Mouse (Mus musculus) midbrain, embryonic 16.5 days (tissue): ENCODE measurements at regions not wholly inside any gene's neighbourhood (a gene's known extent, or its start where the extent isn't known, plus 50 kb on each side); places are given as distances from the start of the nearest gene placed in this dataset.

Experiments used
- ATAC-seq: fragments of 200-750 bp; cut with Nextera tagmentation; 2 replicates; pipeline ENCODE4 v1.8.0; 2017; ENCODE audit warnings: moderate TSS enrichment
- H3K27ac ChIP-seq: fragments of 300-500 bp; sonication (generic); 2 replicates; pipeline ENCODE4 v1.5.1; 2014; ENCODE audit warnings: mild to moderate bottlenecking, low read length, mixed read lengths
- H3K27me3 ChIP-seq: fragments of 300-500 bp; sonication (generic); 2 replicates; pipeline ENCODE4 v1.6.1; 2014; ENCODE audit warnings: low read depth, low read length, mixed read lengths; ENCODE audit not compliant: control insufficient read depth, insufficient read depth
- H3K36me3 ChIP-seq: fragments of 300-500 bp; sonication (generic); 2 replicates; pipeline ENCODE4 v1.6.1; 2014; ENCODE audit warnings: mild to moderate bottlenecking, low read length, moderate library complexity, mixed read lengths; ENCODE audit not compliant: control insufficient read depth, insufficient read depth
- H3K4me1 ChIP-seq: fragments of 300-500 bp; sonication (generic); 2 replicates; pipeline ENCODE4 v1.6.1; 2014; ENCODE audit warnings: mild to moderate bottlenecking, low read length, mixed read lengths; ENCODE audit not compliant: control insufficient read depth, insufficient read depth
- H3K4me2 ChIP-seq: fragments of 300-500 bp; sonication (generic); 2 replicates; pipeline ENCODE4 v1.6.1; 2014; ENCODE audit warnings: mild to moderate bottlenecking, low read length, mixed read lengths
- H3K4me3 ChIP-seq: fragments of 300-500 bp; sonication (generic); 2 replicates; pipeline ENCODE4 v1.5.1; 2014; ENCODE audit warnings: low read depth, mild to moderate bottlenecking, low read length, moderate library complexity, mixed read lengths
- H3K9ac ChIP-seq: fragments of 300-500 bp; sonication (generic); 2 replicates; pipeline ENCODE4 v1.6.1; 2014; ENCODE audit warnings: low read depth, low read length, mixed read lengths
- H3K9me3 ChIP-seq: fragments of 300-500 bp; sonication (generic); replicated peaks from 2 replicates; pipeline ENCODE4 v1.6.1; 2014; ENCODE audit warnings: mild to moderate bottlenecking, low read length, mixed read lengths; ENCODE audit not compliant: control insufficient read depth, poor library complexity, severe bottlenecking
- WGBS: fragments of 180-500 bp; shearing (Covaris S2); extraction: QIAGEN DNeasy Blood & Tissue Kit; methylation state at CpG from one replicate; pipeline ENCODE4 v1.1.7; 2014; 5-methylcytosine and 5-hydroxymethylcytosine counted together

DNA sequence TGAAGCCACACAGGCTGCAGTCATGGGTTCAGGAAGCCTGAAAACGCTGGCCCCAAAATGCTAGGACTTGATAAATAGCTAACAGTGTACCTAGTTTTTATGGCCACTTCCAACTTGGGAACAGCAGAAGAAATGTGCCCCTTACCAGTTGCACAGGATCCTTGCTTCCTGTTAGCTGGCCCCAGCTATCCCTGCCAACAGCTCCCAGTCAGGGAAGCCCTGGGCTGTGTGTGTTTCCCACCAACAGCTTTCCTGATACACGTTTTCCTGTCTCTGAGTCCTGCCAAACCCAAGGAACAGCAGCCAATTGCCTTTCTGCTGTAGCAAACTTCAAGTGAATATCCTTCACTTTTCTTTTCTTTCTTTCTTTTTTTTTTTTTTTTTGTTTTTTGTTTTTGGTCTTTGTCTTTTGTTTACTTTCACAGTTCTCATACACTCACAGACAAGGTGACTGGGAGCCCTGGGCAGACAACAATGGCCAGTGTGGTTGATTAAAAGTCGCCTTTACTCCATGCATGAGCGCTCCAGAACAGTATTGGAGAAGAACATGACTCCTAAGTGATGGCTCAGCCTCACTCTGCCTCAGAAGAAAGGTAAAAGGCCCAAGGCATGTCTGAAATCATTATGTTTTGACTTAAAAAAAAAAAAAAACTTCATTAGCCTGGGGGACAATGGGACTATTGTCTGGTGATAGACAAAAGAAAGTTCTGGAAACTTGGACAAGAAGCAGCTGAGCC lies 151.7 kb downstream of the Bcl2l11 start:
- Histone ChIP-seq H3K4me2 (no peak overlapping the region), H3K27me3 (no peaks in the 10 kb centered on the region), H3K4me1 (peaks cover 18% of the 10 kb centered on the region), H3K9me3 (no peaks in the 10 kb centered on the region), H3K9ac (no peak overlapping the region), H3K36me3 (no peaks in the 10 kb centered on the region), H3K4me3 (no peak overlapping the region), H3K27ac (no peak overlapping the region)
- no peak for ATAC-seq
- WGBS, result 52% methylated on average over 4 of the region's 4 CpGs

DNA sequence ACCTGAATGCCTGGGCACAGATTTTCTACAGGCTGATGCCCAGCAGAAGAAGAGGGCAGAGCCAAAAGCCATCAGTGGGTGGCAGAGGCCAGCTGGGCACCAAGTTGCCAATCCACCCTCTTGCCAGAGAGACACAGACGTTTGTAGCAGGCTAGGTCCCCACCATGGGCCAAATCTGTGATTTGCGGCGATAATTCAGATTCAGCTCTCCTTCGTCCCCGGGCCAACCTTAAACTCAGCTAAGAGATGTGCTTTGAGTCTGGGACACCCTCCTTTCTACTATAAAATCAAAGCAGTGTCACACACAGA lies 152.2 kb downstream of the Bcl2l11 start:
- Histone ChIP-seq H3K4me2 (no peak overlapping the region; the same call in 1 of the 2 replicates), H3K36me3 (no peaks in the 10 kb centered on the region), H3K9me3 (no peaks in the 10 kb centered on the region), H3K4me1 (peaks cover 18% of the 10 kb centered on the region), H3K27me3 (no peaks in the 10 kb centered on the region), H3K9ac (no peak overlapping the region), H3K27ac (no peak overlapping the region), H3K4me3 (no peak overlapping the region)
- WGBS, result 48% methylated on average over 5 of the region's 5 CpGs
- no peak for ATAC-seq

DNA sequence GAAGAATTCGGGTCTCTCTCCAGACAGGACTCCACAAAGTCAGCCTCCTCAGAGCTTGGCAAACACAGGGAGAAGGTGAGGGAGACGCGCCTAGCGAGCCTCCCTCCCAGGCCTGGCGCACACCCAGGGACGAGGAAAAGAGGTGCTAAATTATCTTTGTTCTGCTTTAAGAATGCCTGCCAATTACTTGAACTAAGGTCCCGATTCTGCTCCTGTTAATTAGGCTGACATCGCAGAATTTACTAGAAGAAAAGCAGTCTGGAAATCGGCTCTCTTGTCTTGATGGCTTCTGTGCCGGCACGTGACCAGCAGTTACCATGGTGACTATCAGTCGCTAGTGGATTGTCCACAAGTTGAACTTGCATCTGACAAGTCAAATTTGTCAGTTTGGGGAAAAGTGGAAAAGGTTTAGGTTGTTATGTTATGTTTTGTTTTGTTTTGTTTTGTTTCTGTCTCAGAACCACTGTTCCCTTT lies 152.8 kb downstream of the Bcl2l11 start:
- no peaks in the 10 kb centered on the region for H3K9me3 ChIP-seq
- H3K36me3 ChIP-seq, result no peaks in the 10 kb centered on the region
- peak; percentile 85 for ATAC-seq
- peaks cover 18% of the 10 kb centered on the region for H3K4me1 ChIP-seq
- H3K9ac ChIP-seq, result no peak overlapping the region
- no peak overlapping the region for H3K4me3 ChIP-seq
- peak overlapping the region; percentile 28 for H3K27ac ChIP-seq
- no peaks in the 10 kb centered on the region for H3K27me3 ChIP-seq
- H3K4me2 ChIP-seq, result peak overlapping the region; percentile 33
- WGBS, result 15% methylated on average over 12 of the region's 12 CpGs

DNA sequence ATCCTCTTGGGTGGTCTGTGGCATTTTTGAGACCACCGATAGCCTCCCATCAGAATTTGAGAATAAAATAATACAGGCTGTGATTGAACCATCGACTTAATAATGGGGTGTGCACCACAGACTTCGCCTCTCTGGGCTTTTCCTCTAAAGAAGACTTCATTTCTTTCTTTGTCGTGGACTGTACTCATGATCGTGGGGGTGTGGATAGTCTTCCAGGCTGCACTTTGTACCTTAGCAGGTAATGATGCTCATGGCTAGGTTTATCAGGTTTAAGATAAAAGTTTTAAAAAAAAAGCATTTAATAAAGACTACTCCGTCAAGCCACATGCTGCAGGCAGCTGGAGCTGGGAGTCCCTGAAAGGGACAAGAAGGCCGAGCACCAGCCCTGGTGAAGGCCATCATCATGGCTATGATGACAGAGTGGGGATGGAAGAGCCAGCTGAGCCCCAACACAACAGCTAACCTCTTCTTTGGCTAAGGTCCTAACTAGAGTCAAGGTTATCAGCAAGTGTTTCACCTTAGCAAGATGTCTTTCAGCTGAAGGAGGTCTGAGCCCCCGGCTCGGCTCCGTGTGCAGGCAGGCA lies 153.4 kb downstream of the Bcl2l11 start:
- Histone ChIP-seq H3K27ac (no peak overlapping the region), H3K4me3 (no peak overlapping the region), H3K4me2 (no peak overlapping the region), H3K27me3 (no peaks in the 10 kb centered on the region), H3K36me3 (no peaks in the 10 kb centered on the region), H3K9ac (no peak overlapping the region), H3K9me3 (no peaks in the 10 kb centered on the region), H3K4me1 (peaks cover 18% of the 10 kb centered on the region)
- 80% methylated on average over 10 of the region's 10 CpGs for WGBS
- ATAC-seq, result 0 out of 2 replicates have a peak, but pooled peaks have one; percentile 29

DNA sequence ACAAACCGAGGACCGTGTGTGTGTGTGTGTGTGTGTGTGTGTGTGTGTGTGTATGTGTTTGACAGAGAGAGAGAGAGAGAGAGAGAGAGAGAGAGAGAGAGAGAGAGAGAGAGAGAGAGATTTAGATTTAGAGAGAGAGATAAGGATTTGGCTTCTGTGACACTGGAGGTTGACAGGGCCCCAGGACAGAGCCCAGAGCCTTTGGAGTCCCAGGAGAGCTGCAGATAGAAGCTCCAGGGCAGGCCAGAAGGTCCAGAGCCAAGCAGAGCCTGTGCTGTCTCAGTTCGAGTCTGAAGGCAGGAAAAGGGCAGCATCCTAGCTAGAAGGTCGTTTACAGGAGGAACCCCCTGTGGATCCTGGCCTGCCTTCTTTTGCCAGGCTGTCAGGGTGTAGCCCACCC lies 156.8 kb downstream of the Bcl2l11 start:
- Histone ChIP-seq H3K4me2 (no peak overlapping the region), H3K4me3 (no peak overlapping the region), H3K27me3 (no peaks in the 10 kb centered on the region), H3K36me3 (no peaks in the 10 kb centered on the region), H3K4me1 (peaks cover 17% of the 10 kb centered on the region), H3K27ac (no peak overlapping the region), H3K9me3 (no peaks in the 10 kb centered on the region), H3K9ac (no peak overlapping the region)
- whole genome bisulfite sequencing, result 23% methylated on average over 4 of the region's 4 CpGs
- ATAC-seq, result no peak

DNA sequence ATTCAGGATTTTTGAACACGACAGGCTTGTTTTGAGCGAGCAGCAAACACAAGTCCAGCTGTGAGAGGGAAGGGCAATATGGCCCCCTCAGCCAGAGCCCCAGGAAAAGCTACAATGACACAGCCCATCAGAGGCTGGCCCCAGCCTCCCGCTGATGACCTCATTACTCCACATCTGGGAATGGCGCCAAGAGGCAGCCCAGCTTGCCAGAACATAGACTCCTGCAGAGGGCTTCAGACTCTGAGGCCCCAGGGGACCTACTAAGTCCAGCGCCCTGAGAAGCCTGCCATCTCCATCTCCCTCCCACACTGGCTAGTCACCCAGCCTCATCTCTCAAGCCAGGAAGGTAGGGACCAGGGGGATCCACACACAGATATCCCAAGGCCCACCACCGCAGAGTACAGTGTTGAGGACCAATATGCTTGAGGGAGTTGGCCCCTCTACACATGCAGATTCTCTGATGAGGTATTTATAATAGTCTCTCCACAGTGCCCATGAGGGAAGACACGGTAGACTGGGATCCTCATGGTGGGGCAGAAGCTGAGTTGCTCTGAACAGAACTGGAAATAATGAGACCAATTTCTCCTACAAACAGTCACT lies 159.1 kb downstream of the Bcl2l11 start:
- ATAC-seq, result peak; percentile 51
- H3K27ac ChIP-seq, result no peak overlapping the region
- H3K4me3 ChIP-seq, result no peak overlapping the region
- no peak overlapping the region for H3K9ac ChIP-seq
- WGBS, result 66% methylated on average over 7 of the region's 7 CpGs
- no peaks in the 10 kb centered on the region for H3K36me3 ChIP-seq
- no peaks in the 10 kb centered on the region for H3K9me3 ChIP-seq
- no peaks in the 10 kb centered on the region for H3K27me3 ChIP-seq
- H3K4me1 ChIP-seq, result peaks cover 13% of the 10 kb centered on the region; the same call in 1 of the 2 replicates
- H3K4me2 ChIP-seq, result no peak overlapping the region

DNA sequence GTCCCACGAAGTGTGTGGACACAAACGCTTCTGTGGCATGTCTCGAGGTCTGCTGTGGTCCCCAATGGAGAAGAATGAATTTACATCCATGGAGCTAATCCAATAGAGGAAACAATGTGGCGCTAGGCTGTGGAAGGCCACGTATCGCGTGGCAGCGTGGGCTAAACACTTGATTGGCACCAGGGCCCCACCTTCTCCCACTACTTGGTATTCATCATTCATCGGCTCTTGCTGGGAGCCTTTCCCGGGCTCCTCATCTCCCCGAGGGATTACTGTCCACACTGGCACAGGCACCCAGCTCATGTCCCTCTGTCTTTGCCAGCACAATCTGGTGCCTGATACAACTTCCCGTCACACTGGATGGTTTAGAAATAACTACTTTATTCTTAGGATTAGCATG lies 159.6 kb downstream of the Bcl2l11 start:
- Histone ChIP-seq H3K9me3 (no peaks in the 10 kb centered on the region), H3K4me2 (no peak overlapping the region), H3K27me3 (no peaks in the 10 kb centered on the region), H3K4me3 (no peak overlapping the region), H3K4me1 (peaks cover 13% of the 10 kb centered on the region; the same call in 1 of the 2 replicates), H3K27ac (no peak overlapping the region), H3K9ac (no peak overlapping the region), H3K36me3 (no peaks in the 10 kb centered on the region)
- 60% methylated on average over 12 of the region's 12 CpGs for WGBS
- ATAC-seq, result peak; percentile 61

DNA sequence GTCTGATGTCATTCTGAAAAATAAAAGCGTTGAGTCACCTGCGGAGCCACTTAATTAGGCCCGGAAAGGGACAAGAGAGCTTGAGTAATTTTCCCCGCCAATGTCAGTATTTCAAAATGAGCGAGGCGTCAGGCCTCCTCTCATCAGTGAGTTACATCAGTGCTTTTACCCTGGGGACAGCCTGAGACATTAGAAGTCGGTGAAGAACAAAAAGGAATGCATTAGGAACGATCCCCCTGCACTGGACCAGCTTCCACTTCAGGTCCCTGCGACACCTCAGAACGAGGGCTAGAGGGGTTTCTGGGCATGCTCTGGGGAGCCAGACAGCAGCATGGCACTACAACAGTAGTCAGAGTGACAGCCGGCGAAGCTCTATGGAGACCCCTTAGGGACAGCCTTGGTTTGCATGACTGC lies 162.3 kb downstream of the Bcl2l11 start:
- Histone ChIP-seq H3K36me3 (no peaks in the 10 kb centered on the region), H3K4me3 (no peak overlapping the region), H3K9ac (no peak overlapping the region), H3K27me3 (no peaks in the 10 kb centered on the region), H3K9me3 (peaks cover 3% of the 10 kb centered on the region; the same call in 1 of the 2 replicates), H3K4me2 (peak overlapping the region; percentile 28; the same call in 1 of the 2 replicates), H3K27ac (no peak overlapping the region), H3K4me1 (peaks cover 13% of the 10 kb centered on the region; the same call in 1 of the 2 replicates)
- ATAC-seq, result peak; percentile 29; the same call in 1 of the 2 replicates
- 10% methylated on average over 12 of the region's 12 CpGs for WGBS

DNA sequence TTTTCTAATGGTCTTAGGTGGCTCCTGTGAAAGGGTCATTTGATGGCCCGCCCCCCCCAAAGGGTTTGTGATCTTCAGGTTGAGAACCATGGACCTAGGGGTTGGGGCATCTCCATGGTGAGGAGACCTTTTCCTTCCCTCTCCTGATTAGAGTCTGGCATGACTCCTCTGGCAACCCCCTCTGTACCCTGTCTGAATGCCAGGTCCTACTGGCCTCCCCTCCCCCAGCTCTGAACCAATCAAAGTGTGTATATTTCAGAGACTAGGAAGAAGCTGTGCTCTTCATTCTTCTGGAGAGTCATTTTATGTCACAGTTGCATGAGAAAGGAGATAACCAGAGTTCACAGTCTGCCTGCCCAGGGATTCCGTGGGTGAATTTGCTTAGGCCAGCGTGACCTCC lies 164.8 kb downstream of the Bcl2l11 start:
- Histone ChIP-seq H3K4me2 (no peak overlapping the region), H3K9ac (no peak overlapping the region), H3K27me3 (no peaks in the 10 kb centered on the region), H3K4me1 (peaks cover 13% of the 10 kb centered on the region; the same call in 1 of the 2 replicates), H3K9me3 (peaks cover 3% of the 10 kb centered on the region; the same call in 1 of the 2 replicates), H3K4me3 (no peak overlapping the region), H3K36me3 (no peaks in the 10 kb centered on the region), H3K27ac (no peak overlapping the region)
- WGBS, result 88% methylated on average over 3 of the region's 3 CpGs
- no peak for ATAC-seq
